Mouse (Mus musculus): Measurements from ENCODE around the gene Clec4f. TPM values are rescaled to one million over a fixed set of nuclear protein-coding genes. Genes with fewer than 3 reads are reported as not detected.

Gene Clec4f
- not detected in 2 replicates for polyA plus RNA-seq (2012; rRNA removed)

DNA sequence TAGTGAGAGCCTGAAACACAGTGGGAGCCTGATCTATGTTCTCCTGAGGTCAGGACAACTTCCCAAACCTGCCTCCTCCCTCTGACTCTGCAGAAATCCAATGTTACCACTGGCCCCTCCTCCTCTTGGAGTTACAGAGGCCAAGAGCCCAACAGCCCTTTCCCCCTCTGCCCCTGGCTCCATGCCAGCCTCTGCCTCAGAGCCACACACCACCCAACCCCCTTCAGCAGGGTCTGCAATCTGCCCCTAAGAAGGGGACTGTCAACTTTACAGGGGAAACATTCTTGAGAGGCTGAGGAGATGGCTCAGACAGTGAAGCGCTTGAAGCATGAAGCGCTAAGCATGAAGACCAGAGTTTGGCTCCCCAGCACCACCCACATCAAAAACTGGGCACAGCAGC is at the start of gene Clec4f:
Clec4f (minus strand) TSS at position 101 of the 400 bp plus-strand sequence.
- Histone ChIP-seq H3K27ac (ENCODE audit: insufficient read depth, low read length) (no peak within 1 kb of the TSS), H3K4me3 (replicated peaks; ENCODE audit: insufficient read depth, low read depth, low read length) (no peak within 1 kb of the TSS), H3K4me1 (ENCODE audit: control insufficient read depth, insufficient read depth, low read length) (no peaks in the 10 kb centered on the region), H3K27me3 (ENCODE audit: control insufficient read depth, insufficient read depth, low read length) (no peaks in the 10 kb centered on the region; the same call in 1 of the 2 replicates)
- no peak for DNase-seq
- 90% methylated on average over 2 of the region's 2 CpGs for WGBS
- no peak for TF ChIP-seq CTCF (IDR thresholded peaks at IDR 0.05; ENCODE audit: borderline replicate concordance, insufficient read depth, low read depth, low read length)
- no peak for TF ChIP-seq POLR2A (IDR thresholded peaks at IDR 0.05; ENCODE audit: borderline replicate concordance, insufficient read depth, low read length)

GRCm38 (mm10) chr6:83704701-83705100 is 48.7 kb upstream of the Clec4f start:
- Histone ChIP-seq H3K27me3 (ENCODE audit: control insufficient read depth, insufficient read depth, low read length) (peaks cover 19% of the 10 kb centered on the region; the same call in 1 of the 2 replicates), H3K4me1 (ENCODE audit: control insufficient read depth, insufficient read depth, low read length) (no peaks in the 10 kb centered on the region), H3K4me3 (replicated peaks; ENCODE audit: insufficient read depth, low read depth, low read length) (no peak overlapping the region), H3K27ac (ENCODE audit: insufficient read depth, low read length) (no peak overlapping the region)
- DNase-seq, result no peak
- TF ChIP-seq POLR2A (IDR thresholded peaks at IDR 0.05; ENCODE audit: borderline replicate concordance, insufficient read depth, low read length) (no peak), CTCF (IDR thresholded peaks at IDR 0.05; ENCODE audit: borderline replicate concordance, insufficient read depth, low read depth, low read length) (no peak)
- 23% methylated on average over 5 of the region's 5 CpGs for WGBS

- WGBS, result 17% methylated on average over 1 of the region's 1 CpGs
- Histone ChIP-seq H3K27ac (ENCODE audit: insufficient read depth, low read length) (no peak overlapping the region), H3K4me1 (ENCODE audit: control insufficient read depth, insufficient read depth, low read length) (no peaks in the 10 kb centered on the region), H3K27me3 (ENCODE audit: control insufficient read depth, insufficient read depth, low read length) (peaks cover 18% of the 10 kb centered on the region; the same call in 1 of the 2 replicates), H3K4me3 (replicated peaks; ENCODE audit: insufficient read depth, low read depth, low read length) (no peak overlapping the region)
- DNase-seq, result no peak
- no peak for TF ChIP-seq CTCF (IDR thresholded peaks at IDR 0.05; ENCODE audit: borderline replicate concordance, insufficient read depth, low read depth, low read length)
- TF ChIP-seq POLR2A (IDR thresholded peaks at IDR 0.05; ENCODE audit: borderline replicate concordance, insufficient read depth, low read length), result no peak
These were observed 48.3 kb upstream of the Clec4f start for GRCm38 (mm10) chr6:83704294-83704693.

GRCm38 (mm10) chr6:83703722-83704078 is 47.7 kb upstream of the Clec4f start:
- 2% methylated on average over 10 of the region's 10 CpGs for WGBS
- TF ChIP-seq CTCF (IDR thresholded peaks at IDR 0.05; ENCODE audit: borderline replicate concordance, insufficient read depth, low read depth, low read length) (no peak), POLR2A (IDR thresholded peaks at IDR 0.05; ENCODE audit: borderline replicate concordance, insufficient read depth, low read length) (no peak)
- no peak overlapping the region for H3K4me3 ChIP-seq (replicated peaks; ENCODE audit: insufficient read depth, low read depth, low read length)

DNA sequence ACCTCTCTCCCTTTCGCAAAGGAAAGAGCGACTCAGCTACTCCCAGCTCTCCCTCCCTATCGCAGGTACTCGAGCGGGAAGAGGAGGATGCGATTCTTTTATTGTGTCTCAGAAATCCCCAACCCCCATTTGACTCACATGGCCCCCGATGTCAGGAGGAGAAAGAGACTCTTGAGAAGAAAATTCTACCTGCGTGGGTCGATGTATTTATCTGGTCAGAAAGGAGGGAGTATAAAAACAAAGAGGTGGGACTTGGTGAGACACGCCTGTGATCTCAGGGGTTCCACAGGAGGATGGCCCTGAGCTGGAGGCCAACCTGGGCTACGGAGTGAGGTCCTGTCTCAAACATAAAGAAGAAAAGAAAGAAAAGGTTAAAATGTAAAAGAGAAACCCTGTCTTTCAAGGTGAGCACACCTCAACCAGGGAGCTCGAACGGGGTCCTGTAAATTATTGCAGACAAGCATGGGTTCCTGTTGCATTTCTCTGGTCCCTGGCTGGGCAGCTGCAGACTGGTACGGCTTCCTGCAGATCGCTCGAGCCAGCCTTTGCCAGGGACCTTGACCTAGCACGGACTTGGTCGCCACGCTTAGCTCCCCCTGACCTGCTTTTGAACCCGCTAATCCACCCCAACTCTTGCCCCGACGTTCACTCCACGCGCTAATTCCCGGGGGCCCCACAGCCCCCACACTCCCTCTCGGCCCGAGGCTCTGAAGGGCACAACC is 47.2 kb upstream of the Clec4f start:
- H3K27me3 ChIP-seq (ENCODE audit: control insufficient read depth, insufficient read depth, low read length), result peaks cover 18% of the 10 kb centered on the region; the same call in 1 of the 2 replicates
- TF ChIP-seq POLR2A (IDR thresholded peaks at IDR 0.05; ENCODE audit: borderline replicate concordance, insufficient read depth, low read length), result no peak
- TF ChIP-seq CTCF (IDR thresholded peaks at IDR 0.05; ENCODE audit: borderline replicate concordance, insufficient read depth, low read depth, low read length), result no peak
- H3K4me1 ChIP-seq (ENCODE audit: control insufficient read depth, insufficient read depth, low read length), result no peaks in the 10 kb centered on the region
- DNase-seq, result no peak
- H3K4me3 ChIP-seq (replicated peaks; ENCODE audit: insufficient read depth, low read depth, low read length), result no peak overlapping the region
- 4% methylated on average over 27 of the region's 27 CpGs for WGBS
- H3K27ac ChIP-seq (ENCODE audit: insufficient read depth, low read length), result no peak overlapping the region

More at GRCm38 (mm10) chr6:83703722-83704078, 47.7 kb upstream of the Clec4f start:
- no peak for DNase-seq
- Histone ChIP-seq H3K27me3 (ENCODE audit: control insufficient read depth, insufficient read depth, low read length) (peaks cover 18% of the 10 kb centered on the region; the same call in 1 of the 2 replicates), H3K4me1 (ENCODE audit: control insufficient read depth, insufficient read depth, low read length) (no peaks in the 10 kb centered on the region), H3K27ac (ENCODE audit: insufficient read depth, low read length) (no peak overlapping the region)

GRCm38 (mm10) chr6:83702146-83702999 is 46.4 kb upstream of the Clec4f start:
- TF ChIP-seq POLR2A (IDR thresholded peaks at IDR 0.05; ENCODE audit: borderline replicate concordance, insufficient read depth, low read length) (no peak), CTCF (IDR thresholded peaks at IDR 0.05; ENCODE audit: borderline replicate concordance, insufficient read depth, low read depth, low read length) (no peak)
- peak in 1 of 2 experiments; percentile 29 for DNase-seq
- Histone ChIP-seq H3K4me3 (replicated peaks; ENCODE audit: insufficient read depth, low read depth, low read length) (no peak overlapping the region), H3K27ac (ENCODE audit: insufficient read depth, low read length) (no peak overlapping the region), H3K27me3 (ENCODE audit: control insufficient read depth, insufficient read depth, low read length) (peaks cover 18% of the 10 kb centered on the region; the same call in 1 of the 2 replicates), H3K4me1 (ENCODE audit: control insufficient read depth, insufficient read depth, low read length) (no peaks in the 10 kb centered on the region)
- 3% methylated on average over 53 of the region's 53 CpGs for WGBS

DNA sequence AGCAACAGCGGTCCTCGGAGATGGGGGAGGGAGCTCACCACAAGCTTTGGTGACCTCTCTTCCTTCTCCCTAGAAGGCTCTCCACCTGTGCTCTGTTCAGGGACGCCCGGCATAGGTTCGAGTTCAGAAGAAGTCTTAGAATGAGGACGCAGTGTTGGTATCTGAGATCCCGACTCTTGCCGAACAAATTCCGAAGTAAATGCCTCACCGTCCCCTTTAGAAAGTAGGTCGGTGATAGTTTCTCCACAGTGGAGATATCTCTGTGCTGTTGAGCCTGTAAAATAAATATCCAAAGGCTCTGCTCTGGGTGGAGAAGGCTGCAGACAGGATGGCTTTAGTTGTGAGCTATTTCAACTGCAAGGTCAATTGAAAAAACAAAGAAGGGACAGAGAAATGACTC is 45.0 kb upstream of the Clec4f start:
- Histone ChIP-seq H3K27ac (ENCODE audit: insufficient read depth, low read length) (no peak overlapping the region), H3K4me3 (replicated peaks; ENCODE audit: insufficient read depth, low read depth, low read length) (no peak overlapping the region), H3K27me3 (ENCODE audit: control insufficient read depth, insufficient read depth, low read length) (peaks cover 18% of the 10 kb centered on the region; the same call in 1 of the 2 replicates), H3K4me1 (ENCODE audit: control insufficient read depth, insufficient read depth, low read length) (no peaks in the 10 kb centered on the region)
- TF ChIP-seq POLR2A (IDR thresholded peaks at IDR 0.05; ENCODE audit: borderline replicate concordance, insufficient read depth, low read length) (no peak), CTCF (IDR thresholded peaks at IDR 0.05; ENCODE audit: borderline replicate concordance, insufficient read depth, low read depth, low read length) (no peak)
- no peak for DNase-seq
- 3% methylated on average over 11 of the region's 11 CpGs for WGBS
